Mouse (Mus musculus): Measurements from ENCODE around the gene Gm3460.
"Not testable (repeated sequence)": the region's sequence is repeated elsewhere in the genome, so short reads cannot be mapped to it uniquely, and the experiment has no call there.

DNA sequence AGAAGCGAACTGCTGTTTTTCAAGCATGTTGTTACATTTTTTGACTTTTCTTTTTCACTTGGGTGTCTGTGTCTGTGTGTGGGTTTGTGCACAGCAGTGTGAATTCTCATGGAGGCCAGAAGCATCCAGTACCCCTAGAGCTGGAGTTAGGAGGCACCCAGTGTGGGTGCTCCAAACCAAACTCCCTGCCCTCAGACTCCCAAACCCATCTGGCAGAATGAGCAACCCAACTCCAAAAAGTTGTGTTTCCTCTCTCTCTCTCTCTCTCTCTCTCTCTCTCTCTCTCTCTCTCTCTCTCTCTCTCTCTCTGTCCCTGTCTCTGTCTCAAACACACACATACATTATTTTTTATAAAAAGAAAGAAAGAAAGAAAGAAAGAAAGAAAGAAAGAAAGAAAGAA, 15.8 kb downstream of the Gm3460 start:
- not testable (repeated sequence) for TF ChIP-seq CTCF (IDR thresholded peaks at IDR 0.05; ENCODE audit: control insufficient read depth, insufficient read depth, insufficient replicate concordance, low read depth, low read length); POLR2A (IDR thresholded peaks at IDR 0.05; ENCODE audit: control insufficient read depth, low read depth, low read length)
